Mouse (Mus musculus) liver, embryonic 14.5 days (tissue): ENCODE results near the gene Ssr3. TPM values are rescaled to one million over a fixed set of nuclear protein-coding genes. Genes with fewer than 3 reads are reported as not detected.

Experiments
- ATAC-seq: fragments of 200-750 bp; cut with Nextera tagmentation; 2 replicates; pipeline ENCODE4 v1.8.0; 2017; ENCODE audit warnings: moderate number of reproducible peaks, mild to moderate bottlenecking, moderate library complexity; ENCODE audit not compliant: insufficient read depth
- DNase-seq, 3 experiments: peaks; one replicate each; pipeline ENCODE4 v3.0.0-alpha.2; 2012 to 2013; ENCODE audit warnings: low read depth in 3 of 3, low spot score in 3 of 3
- H3K27ac ChIP-seq: fragments of 300-500 bp; sonication (generic); 2 replicates; pipeline ENCODE4 v1.5.1; 2014; ENCODE audit warnings: moderate library complexity, mild to moderate bottlenecking, control low read depth, inconsistent platforms
- H3K27me3 ChIP-seq: fragments of 300-500 bp; sonication (generic); 2 replicates; pipeline ENCODE4 v1.6.1; 2014; ENCODE audit warnings: mild to moderate bottlenecking, low read length, moderate library complexity; ENCODE audit not compliant: control insufficient read depth, insufficient read depth
- H3K36me3 ChIP-seq: fragments of 300-500 bp; sonication (generic); replicated peaks from 2 replicates; pipeline ENCODE4 v1.6.1; 2014; ENCODE audit warnings: low read depth; ENCODE audit not compliant: control insufficient read depth, insufficient read depth
- H3K4me1 ChIP-seq, 2 experiments: fragments of 200-500 bp in 1 of 2; fragments of 300-500 bp in 1 of 2; sonication (generic) in 1 of 2; replicated peaks; 2 replicates each; pipeline ENCODE4 v1.6.1; 2012 to 2014; ENCODE audit warnings: antibody characterized with exemption in 1 of 2, inconsistent platforms in 1 of 2, low read length in 1 of 2; ENCODE audit not compliant: control insufficient read depth in 2 of 2, insufficient read depth in 2 of 2
- H3K4me2 ChIP-seq: fragments of 300-500 bp; sonication (generic); 2 replicates; pipeline ENCODE4 v1.6.1; 2014; ENCODE audit warnings: low read depth, mild to moderate bottlenecking, control low read depth, moderate library complexity
- H3K4me3 ChIP-seq, 2 experiments: fragments of 200-500 bp in 1 of 2; fragments of 300-500 bp in 1 of 2; sonication (generic) in 1 of 2; 2 replicates each; pipeline ENCODE4 v1.5.1; 2012 to 2014; ENCODE audit warnings: low read depth in 2 of 2, low read length in 2 of 2, mild to moderate bottlenecking in 2 of 2, control low read depth in 1 of 2, inconsistent platforms in 1 of 2, moderate library complexity in 1 of 2; ENCODE audit not compliant: insufficient read depth in 1 of 2
- H3K9ac ChIP-seq: fragments of 300-500 bp; sonication (generic); replicated peaks from 2 replicates; pipeline ENCODE4 v1.6.1; 2014; ENCODE audit warnings: mild to moderate bottlenecking, control low read depth, moderate library complexity
- H3K9me3 ChIP-seq: fragments of 300-500 bp; sonication (generic); 2 replicates; pipeline ENCODE4 v1.6.1; 2016; ENCODE audit warnings: low read length, mixed read lengths; ENCODE audit not compliant: control insufficient read depth
- CTCF ChIP-seq: IDR thresholded peaks from 2 replicates; pipeline ENCODE4 v1.5.1; 2016; ENCODE audit warnings: antibody characterized with exemption, low read depth, control low read depth
- EP300 ChIP-seq: IDR thresholded peaks from 2 replicates; pipeline ENCODE4 v1.6.1; 2016; ENCODE audit warnings: antibody characterized with exemption, low read depth
- WGBS: fragments of 180-500 bp; shearing (Covaris S2); extraction: QIAGEN DNeasy Blood & Tissue Kit; methylation state at CpG from one replicate; pipeline ENCODE4 v1.1.7; 2014; ENCODE audit not compliant: insufficient replicate concordance; 5-methylcytosine and 5-hydroxymethylcytosine counted together
- polyA plus RNA-seq, 2 experiments: library from polyadenylated mRNA; depleted of rRNA in 1 of 2; stranded (reverse) in 1 of 2; unstranded in 1 of 2; fragments of >200 nt; fragmentation: Nextera tagmentation in 1 of 2; extraction: Ambion mirVana in 1 of 2; gene quantifications; 2 replicates each; pipeline versions ENCODE4 v1.2.1 to v1.2.3; 2012 to 2014

Ssr3 gene
- polyA plus RNA-seq, 2 experiments, result 62.3 to 120 TPM

- Histone ChIP-seq H3K27me3 (no peaks in the 10 kb centered on the region), H3K9ac (no peak overlapping the region), H3K36me3 (no peaks in the 10 kb centered on the region), H3K4me2 (no peak overlapping the region), H3K4me3 (no peak overlapping the region), H3K27ac (no peak overlapping the region), H3K4me1 (0 out of 4 replicates have a peak, but pooled peaks cover 0 to under 1% of the 10 kb centered on the region in 2 experiments), H3K9me3 (no peaks in the 10 kb centered on the region)
- DNase-seq (no peak), ATAC-seq (no peak)
- TF ChIP-seq EP300 (no peak), CTCF (no peak)
- 70% methylated on average over 10 of the region's 10 CpGs for WGBS
Measured at GRCm38 (mm10) chr3:65365921-65366710, 26.3 kb downstream of the Ssr3 start.

GRCm38 (mm10) chr3:65365184-65365583 lies 27.2 kb downstream of the Ssr3 start:
- Histone ChIP-seq H3K4me2 (no peak overlapping the region), H3K27me3 (no peaks in the 10 kb centered on the region), H3K27ac (no peak overlapping the region), H3K9me3 (no peaks in the 10 kb centered on the region), H3K9ac (no peak overlapping the region), H3K4me1 (0 out of 4 replicates have a peak, but pooled peaks cover 0 to 2% of the 10 kb centered on the region in 2 experiments), H3K36me3 (no peaks in the 10 kb centered on the region), H3K4me3 (no peak overlapping the region)
- DNase-seq, result no peak
- ATAC-seq, result no peak
- TF ChIP-seq CTCF, result no peak
- TF ChIP-seq EP300, result no peak
- WGBS, result 77% methylated on average over 6 of the region's 6 CpGs

GRCm38 (mm10) chr3:65363438-65363837 lies 29.0 kb downstream of the Ssr3 start:
- TF ChIP-seq CTCF, result no peak
- no peak for TF ChIP-seq EP300
- no peaks in the 10 kb centered on the region for H3K36me3 ChIP-seq
- WGBS, result 72% methylated on average over 1 of the region's 1 CpGs

GRCm38 (mm10) chr3:65360163-65360969 lies 32.1 kb downstream of the Ssr3 start:
- 28% methylated on average over 8 of the region's 8 CpGs for WGBS
- DNase-seq (no peak), ATAC-seq (no peak)
- H3K27me3 ChIP-seq, result no peaks in the 10 kb centered on the region
- no peak overlapping the region for H3K4me2 ChIP-seq
- H3K27ac ChIP-seq, result no peak overlapping the region
- no peaks in the 10 kb centered on the region for H3K9me3 ChIP-seq
- TF ChIP-seq CTCF, result no peak
- no peak for TF ChIP-seq EP300
- H3K4me3 ChIP-seq, result no peak overlapping the region
- peaks cover 0 to 3% of the 10 kb centered on the region in 2 experiments; a peak in 1 of 4 replicates for H3K4me1 ChIP-seq
- H3K9ac ChIP-seq, result no peak overlapping the region
- no peaks in the 10 kb centered on the region for H3K36me3 ChIP-seq

More at GRCm38 (mm10) chr3:65363438-65363837, 29.0 kb downstream of the Ssr3 start:
- H3K9ac ChIP-seq, result no peak overlapping the region
- H3K4me1 ChIP-seq, result 0 out of 4 replicates have a peak, but pooled peaks cover 0 to 2% of the 10 kb centered on the region in 2 experiments
- H3K27me3 ChIP-seq, result no peaks in the 10 kb centered on the region
- DNase-seq (no peak), ATAC-seq (no peak)
- no peak overlapping the region for H3K27ac ChIP-seq
- H3K4me3 ChIP-seq, result no peak overlapping the region
- H3K9me3 ChIP-seq, result no peaks in the 10 kb centered on the region
- no peak overlapping the region for H3K4me2 ChIP-seq

- H3K27me3 ChIP-seq, result no peaks in the 10 kb centered on the region
- TF ChIP-seq EP300, result no peak
- no peak for TF ChIP-seq CTCF
- H3K4me2 ChIP-seq, result no peak overlapping the region
- H3K36me3 ChIP-seq, result no peaks in the 10 kb centered on the region
- no peak overlapping the region for H3K27ac ChIP-seq
- no peaks in the 10 kb centered on the region for H3K9me3 ChIP-seq
- peaks cover 0 to 4% of the 10 kb centered on the region in 2 experiments; a peak in 1 of 4 replicates for H3K4me1 ChIP-seq
- H3K9ac ChIP-seq, result no peak overlapping the region
- no peak overlapping the region for H3K4me3 ChIP-seq
- DNase-seq (no peak), ATAC-seq (no peak)
- 63% methylated on average over 2 of the region's 2 CpGs for WGBS
Measured at GRCm38 (mm10) chr3:65358841-65359240, 33.6 kb downstream of the Ssr3 start.
